Mouse (Mus musculus) heart, postnatal 0 days (tissue): ENCODE measurements around the gene Cbll1.

Experiments used
- CTCF ChIP-seq: IDR thresholded peaks from 2 replicates; pipeline ENCODE4 v1.5.1; 2016; ENCODE audit warnings: antibody characterized with exemption, control low read depth, low read depth
- EP300 ChIP-seq: IDR thresholded peaks from 2 replicates; pipeline ENCODE4 v1.6.1; 2016; ENCODE audit warnings: antibody characterized with exemption, low read depth

GRCm38 (mm10) chr12:31533218-31533908 is 33.9 kb upstream of the Cbll1 start:
- TF ChIP-seq CTCF = no peak
- no peak for TF ChIP-seq EP300
